Mouse (Mus musculus) midbrain, embryonic 11.5 days (tissue): Measurements from ENCODE around the gene Dnaja2. TPM values are rescaled to one million over a fixed set of nuclear protein-coding genes. Genes with fewer than 3 reads are reported as not detected.
A peak's percentile ranks its signal among the peaks of the same experiment; 100 is the strongest.

Experiments used
- ATAC-seq: fragments of 200-750 bp; cut with Nextera tagmentation; 2 replicates; pipeline ENCODE4 v1.8.0; 2017; ENCODE audit warnings: moderate TSS enrichment, moderate library complexity; ENCODE audit not compliant: low FRiP score
- DNase-seq: peaks from one replicate; pipeline ENCODE4 v3.0.0; 2015; ENCODE audit warnings: low spot score; ENCODE audit errors: missing footprints
- H3K27ac ChIP-seq: fragments of 300-500 bp; sonication (generic); 2 replicates; pipeline ENCODE4 v1.5.1; 2014; ENCODE audit warnings: low read depth, low read length
- H3K27me3 ChIP-seq: fragments of 300-500 bp; sonication (generic); 2 replicates; pipeline ENCODE4 v1.6.1; 2014; ENCODE audit warnings: mild to moderate bottlenecking, low read length, moderate library complexity, mixed read lengths; ENCODE audit not compliant: control insufficient read depth, insufficient read depth
- H3K36me3 ChIP-seq: fragments of 300-500 bp; sonication (generic); 2 replicates; pipeline ENCODE4 v1.6.1; 2014; ENCODE audit warnings: mild to moderate bottlenecking, low read length, moderate library complexity, mixed read lengths; ENCODE audit not compliant: control insufficient read depth, insufficient read depth
- H3K4me1 ChIP-seq: fragments of 300-500 bp; sonication (generic); 2 replicates; pipeline ENCODE4 v1.6.1; 2014; ENCODE audit warnings: low read length; ENCODE audit not compliant: control insufficient read depth, insufficient read depth
- H3K4me2 ChIP-seq: fragments of 300-500 bp; sonication (generic); 2 replicates; pipeline ENCODE4 v1.6.1; 2014; ENCODE audit warnings: mild to moderate bottlenecking, moderate library complexity
- H3K4me3 ChIP-seq: fragments of 300-500 bp; sonication (generic); 2 replicates; pipeline ENCODE4 v1.5.1; 2014; ENCODE audit warnings: low read depth, low read length
- H3K9ac ChIP-seq: fragments of 300-500 bp; sonication (generic); 2 replicates; pipeline ENCODE4 v1.6.1; 2014; ENCODE audit warnings: low read length
- H3K9me3 ChIP-seq: fragments of 300-500 bp; sonication (generic); 2 replicates; pipeline ENCODE4 v1.6.1; 2016; ENCODE audit warnings: low read length; ENCODE audit not compliant: control insufficient read depth
- WGBS: fragments of 180-500 bp; shearing (Covaris S2); extraction: QIAGEN DNeasy Blood & Tissue Kit; methylation state at CpG from one replicate; pipeline ENCODE4 v1.1.7; 2014; 5-methylcytosine and 5-hydroxymethylcytosine counted together
- polyA plus RNA-seq: library from polyadenylated mRNA; unstranded; fragments of >200 nt; fragmentation: Nextera tagmentation; extraction: Ambion mirVana; gene quantifications from 2 replicates; pipeline ENCODE4 v1.2.1, GENCODE M21; 2014

The Dnaja2 gene
- 201 and 217 TPM in 2 replicates for polyA plus RNA-seq

GRCm38 (mm10) chr8:85555181-85556145 is at the start of gene Dnaja2:
TSS of gene Dnaja2 (minus strand) at chr8:85555344.
- 2% methylated on average over 59 of the region's 77 CpGs for WGBS
- no peaks in the 10 kb centered on the region for H3K9me3 ChIP-seq
- H3K4me1 ChIP-seq: no peaks in the 10 kb centered on the region
- peak within 1 kb of the TSS; percentile 96 for H3K4me3 ChIP-seq
- peak within 1 kb of the TSS; percentile 93 for H3K9ac ChIP-seq
- H3K27ac ChIP-seq: peak within 1 kb of the TSS; percentile 84
- no peaks in the 10 kb centered on the region for H3K27me3 ChIP-seq
- ATAC-seq (peak; percentile 95), DNase-seq (peak; percentile 100)
- H3K4me2 ChIP-seq: peak within 1 kb of the TSS; percentile 91
- no peaks in the 10 kb centered on the region for H3K36me3 ChIP-seq

- Histone ChIP-seq H3K9me3 (no peaks in the 10 kb centered on the region), H3K9ac (no peak overlapping the region), H3K4me3 (no peak overlapping the region), H3K36me3 (no peaks in the 10 kb centered on the region), H3K27ac (no peak overlapping the region), H3K27me3 (no peaks in the 10 kb centered on the region), H3K4me2 (no peak overlapping the region), H3K4me1 (no peaks in the 10 kb centered on the region)
- no peak for DNase-seq
- ATAC-seq: no peak
- WGBS: 85% methylated on average over 4 of the region's 4 CpGs
These were observed 49.1 kb upstream of the Dnaja2 start for GRCm38 (mm10) chr8:85604201-85604600.

- Histone ChIP-seq H3K4me1 (no peaks in the 10 kb centered on the region), H3K4me3 (no peak overlapping the region), H3K36me3 (no peaks in the 10 kb centered on the region), H3K27me3 (no peaks in the 10 kb centered on the region), H3K9ac (no peak overlapping the region), H3K9me3 (no peaks in the 10 kb centered on the region), H3K27ac (no peak overlapping the region), H3K4me2 (no peak overlapping the region)
- ATAC-seq: peak; percentile 54; the same call in 1 of the 2 replicates
- DNase-seq: peak; percentile 92
- WGBS: 44% methylated on average over 8 of the region's 8 CpGs
These were observed 48.2 kb upstream of the Dnaja2 start for GRCm38 (mm10) chr8:85603203-85603895.

- Histone ChIP-seq H3K4me3 (no peak overlapping the region), H3K9ac (no peak overlapping the region), H3K36me3 (no peaks in the 10 kb centered on the region), H3K9me3 (no peaks in the 10 kb centered on the region), H3K27ac (no peak overlapping the region), H3K27me3 (no peaks in the 10 kb centered on the region), H3K4me2 (no peak overlapping the region), H3K4me1 (no peaks in the 10 kb centered on the region)
- ATAC-seq (no peak), DNase-seq (no peak)
- WGBS: 73% methylated on average over 4 of the region's 4 CpGs
These were observed 47.6 kb upstream of the Dnaja2 start for GRCm38 (mm10) chr8:85602737-85603136.

GRCm38 (mm10) chr8:85601741-85602140 is 46.6 kb upstream of the Dnaja2 start:
- 79% methylated on average over 8 of the region's 8 CpGs for WGBS
- Histone ChIP-seq H3K36me3 (no peaks in the 10 kb centered on the region), H3K4me1 (no peaks in the 10 kb centered on the region), H3K4me2 (no peak overlapping the region), H3K27me3 (no peaks in the 10 kb centered on the region), H3K4me3 (no peak overlapping the region), H3K9me3 (no peaks in the 10 kb centered on the region), H3K27ac (no peak overlapping the region), H3K9ac (no peak overlapping the region)
- DNase-seq (no peak), ATAC-seq (no peak)

GRCm38 (mm10) chr8:85597413-85598191 is 42.5 kb upstream of the Dnaja2 start:
- no peaks in the 10 kb centered on the region for H3K9me3 ChIP-seq
- no peak for DNase-seq
- no peak overlapping the region for H3K9ac ChIP-seq
- H3K4me2 ChIP-seq: no peak overlapping the region
- 74% methylated on average over 8 of the region's 8 CpGs for WGBS
- H3K4me3 ChIP-seq: no peak overlapping the region
- ATAC-seq: no peak
- no peaks in the 10 kb centered on the region for H3K36me3 ChIP-seq
- no peaks in the 10 kb centered on the region for H3K27me3 ChIP-seq
- H3K4me1 ChIP-seq: no peaks in the 10 kb centered on the region
- H3K27ac ChIP-seq: no peak overlapping the region

- DNase-seq (no peak), ATAC-seq (no peak)
- Histone ChIP-seq H3K27ac (no peak overlapping the region), H3K9ac (no peak overlapping the region), H3K4me1 (no peaks in the 10 kb centered on the region), H3K9me3 (no peaks in the 10 kb centered on the region), H3K36me3 (no peaks in the 10 kb centered on the region), H3K4me3 (no peak overlapping the region), H3K27me3 (no peaks in the 10 kb centered on the region), H3K4me2 (no peak overlapping the region)
- WGBS: 70% methylated on average over 6 of the region's 6 CpGs
These were observed 40.2 kb upstream of the Dnaja2 start for GRCm38 (mm10) chr8:85595391-85595790.

GRCm38 (mm10) chr8:85594983-85595382 is 39.8 kb upstream of the Dnaja2 start:
- no peak for ATAC-seq
- no peaks in the 10 kb centered on the region for H3K4me1 ChIP-seq
- no peak for DNase-seq
- H3K9me3 ChIP-seq: no peaks in the 10 kb centered on the region
- H3K36me3 ChIP-seq: no peaks in the 10 kb centered on the region
- no peak overlapping the region for H3K4me2 ChIP-seq
- H3K27ac ChIP-seq: no peak overlapping the region
- no peak overlapping the region for H3K9ac ChIP-seq
- no peaks in the 10 kb centered on the region for H3K27me3 ChIP-seq
- H3K4me3 ChIP-seq: no peak overlapping the region
- 51% methylated on average over 3 of the region's 3 CpGs for WGBS
